Mouse (Mus musculus) testis, adult 2 months (tissue): ENCODE data around the gene Mrpl48.

Experiments
- CTCF ChIP-seq: fragments of 200-500 bp; IDR thresholded peaks from 2 replicates; pipeline ENCODE4 v1.5.1; 2012; ENCODE audit warnings: low read depth, mild to moderate bottlenecking, inconsistent platforms, low read length, moderate library complexity; ENCODE audit not compliant: control insufficient read depth, insufficient read depth, insufficient replicate concordance
- POLR2A ChIP-seq: fragments of 200-500 bp; IDR thresholded peaks from 2 replicates; pipeline ENCODE4 v1.6.1; 2012; ENCODE audit warnings: low read depth, mild to moderate bottlenecking, inconsistent platforms, low read length, moderate library complexity; ENCODE audit not compliant: control insufficient read depth

DNA sequence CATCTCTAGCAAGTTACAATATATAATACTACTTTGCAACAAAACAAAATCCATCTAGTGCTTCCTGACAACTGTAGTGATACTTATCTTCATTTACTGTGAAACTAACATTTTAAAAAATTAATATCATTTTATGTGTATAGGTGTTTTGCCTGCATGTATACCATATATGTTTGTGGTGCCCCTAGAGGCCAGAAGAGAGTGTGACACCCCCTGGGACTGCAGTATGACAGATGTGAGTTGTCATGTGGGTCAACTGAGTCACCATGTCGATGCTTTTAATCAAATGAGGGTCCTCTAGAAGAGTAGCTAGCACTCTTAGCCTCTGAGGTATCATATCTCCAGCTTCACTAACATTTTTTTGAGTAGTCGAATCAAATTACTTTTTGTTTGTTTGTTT is 14.2 kb upstream of the Mrpl48 start:
- TF ChIP-seq POLR2A (no peak), CTCF (no peak)
